Mouse (Mus musculus): Measurements from ENCODE around the gene Mymx.

GRCm38 (mm10) chr17:45555452-45556106 is 46.3 kb downstream of the Mymx start, which contains the start of gene Nfkbie:
- TF ChIP-seq POLR2A (IDR thresholded peaks at IDR 0.05; ENCODE audit: insufficient read depth, low read length) (peak; percentile 45), CTCF (IDR thresholded peaks at IDR 0.05; ENCODE audit: low read depth, low read length) (no peak)
